Mouse (Mus musculus): ENCODE measurements at regions not wholly inside any gene's neighbourhood (a gene's known extent, or its start where the extent isn't known, plus 50 kb on each side); places are given as distances from the start of the nearest gene placed in this dataset.

- DNase-seq (ENCODE audit: low spot score), result no peak
- 91% methylated on average over 10 of the region's 10 CpGs for WGBS
- no peak for ATAC-seq
- Histone ChIP-seq H3K36me3 (ENCODE audit: control insufficient read depth, insufficient read depth, low read length) (no peaks in the 10 kb centered on the region), H3K4me2 (ENCODE audit: low read length) (no peak overlapping the region), H3K4me3 (ENCODE audit: low read depth, low read length) (no peak overlapping the region), H3K4me1 (ENCODE audit: control insufficient read depth, insufficient read depth, low read length) (peaks cover 7% of the 10 kb centered on the region), H3K27ac (ENCODE audit: low read depth, low read length) (no peak overlapping the region), H3K27me3 (replicated peaks; ENCODE audit: control insufficient read depth, insufficient read depth, low read length) (no peaks in the 10 kb centered on the region), H3K9ac (ENCODE audit: low read length) (no peak overlapping the region), H3K9me3 (replicated peaks; ENCODE audit: control insufficient read depth, low read length) (no peaks in the 10 kb centered on the region)
Observed at GRCm38 (mm10) chr8:125345571-125345970, 224.0 kb downstream of the Sipa1l2 start.

- no peak overlapping the region for H3K27ac ChIP-seq (ENCODE audit: low read depth, low read length)
- no peaks in the 10 kb centered on the region for H3K4me1 ChIP-seq (ENCODE audit: control insufficient read depth, insufficient read depth, low read length)
- DNase-seq (ENCODE audit: low spot score) (no peak), ATAC-seq (no peak)
- no peak overlapping the region for H3K4me2 ChIP-seq (ENCODE audit: low read length)
- no peaks in the 10 kb centered on the region for H3K9me3 ChIP-seq (replicated peaks; ENCODE audit: control insufficient read depth, low read length)
- no peak overlapping the region for H3K9ac ChIP-seq (ENCODE audit: low read length)
- WGBS, result 68% methylated on average over 9 of the region's 9 CpGs
- H3K36me3 ChIP-seq (ENCODE audit: control insufficient read depth, insufficient read depth, low read length), result no peaks in the 10 kb centered on the region
- no peaks in the 10 kb centered on the region for H3K27me3 ChIP-seq (replicated peaks; ENCODE audit: control insufficient read depth, insufficient read depth, low read length)
- no peak overlapping the region for H3K4me3 ChIP-seq (ENCODE audit: low read depth, low read length)
Observed at GRCm38 (mm10) chr8:125343867-125344266, 225.7 kb downstream of the Sipa1l2 start.

GRCm38 (mm10) chr8:125342521-125342920 is 227.1 kb downstream of the Sipa1l2 start:
- Histone ChIP-seq H3K27ac (ENCODE audit: low read depth, low read length) (no peak overlapping the region), H3K4me1 (ENCODE audit: control insufficient read depth, insufficient read depth, low read length) (no peaks in the 10 kb centered on the region), H3K9me3 (replicated peaks; ENCODE audit: control insufficient read depth, low read length) (no peaks in the 10 kb centered on the region), H3K4me2 (ENCODE audit: low read length) (no peak overlapping the region), H3K27me3 (replicated peaks; ENCODE audit: control insufficient read depth, insufficient read depth, low read length) (no peaks in the 10 kb centered on the region), H3K36me3 (ENCODE audit: control insufficient read depth, insufficient read depth, low read length) (no peaks in the 10 kb centered on the region), H3K9ac (ENCODE audit: low read length) (no peak overlapping the region), H3K4me3 (ENCODE audit: low read depth, low read length) (no peak overlapping the region)
- DNase-seq (ENCODE audit: low spot score) (no peak), ATAC-seq (no peak)
- 77% methylated on average over 9 of the region's 9 CpGs for WGBS

- peaks cover 2% of the 10 kb centered on the region; the same call in 1 of the 2 replicates for H3K4me1 ChIP-seq (ENCODE audit: control insufficient read depth, insufficient read depth, low read length)
- no peaks in the 10 kb centered on the region for H3K27me3 ChIP-seq (replicated peaks; ENCODE audit: control insufficient read depth, insufficient read depth, low read length)
Observed at GRCm38 (mm10) chr8:125341606-125342005, 228.0 kb downstream of the Sipa1l2 start.

GRCm38 (mm10) chr8:125338222-125338621 is 231.4 kb downstream of the Sipa1l2 start:
- Histone ChIP-seq H3K4me2 (ENCODE audit: low read length) (no peak overlapping the region), H3K36me3 (ENCODE audit: control insufficient read depth, insufficient read depth, low read length) (no peaks in the 10 kb centered on the region), H3K27ac (ENCODE audit: low read depth, low read length) (no peak overlapping the region), H3K4me1 (ENCODE audit: control insufficient read depth, insufficient read depth, low read length) (peaks cover 14% of the 10 kb centered on the region), H3K27me3 (replicated peaks; ENCODE audit: control insufficient read depth, insufficient read depth, low read length) (no peaks in the 10 kb centered on the region), H3K9me3 (replicated peaks; ENCODE audit: control insufficient read depth, low read length) (no peaks in the 10 kb centered on the region), H3K9ac (ENCODE audit: low read length) (no peak overlapping the region), H3K4me3 (ENCODE audit: low read depth, low read length) (no peak overlapping the region)
- no peak for DNase-seq (ENCODE audit: low spot score)
- WGBS, result 48% methylated on average over 6 of the region's 6 CpGs
- ATAC-seq, result no peak

More at GRCm38 (mm10) chr8:125341606-125342005, 228.0 kb downstream of the Sipa1l2 start:
- ATAC-seq (no peak), DNase-seq (ENCODE audit: low spot score) (no peak)
- Histone ChIP-seq H3K4me3 (ENCODE audit: low read depth, low read length) (no peak overlapping the region), H3K4me2 (ENCODE audit: low read length) (no peak overlapping the region), H3K27ac (ENCODE audit: low read depth, low read length) (no peak overlapping the region), H3K9me3 (replicated peaks; ENCODE audit: control insufficient read depth, low read length) (no peaks in the 10 kb centered on the region), H3K36me3 (ENCODE audit: control insufficient read depth, insufficient read depth, low read length) (no peaks in the 10 kb centered on the region), H3K9ac (ENCODE audit: low read length) (no peak overlapping the region)
- 84% methylated on average over 4 of the region's 4 CpGs for WGBS

GRCm38 (mm10) chr8:125337444-125338077 is 232.0 kb downstream of the Sipa1l2 start:
- H3K36me3 ChIP-seq (ENCODE audit: control insufficient read depth, insufficient read depth, low read length), result no peaks in the 10 kb centered on the region

GRCm38 (mm10) chr8:125336799-125337198 is 232.8 kb downstream of the Sipa1l2 start:
- H3K27ac ChIP-seq (ENCODE audit: low read depth, low read length), result no peak overlapping the region
- H3K4me1 ChIP-seq (ENCODE audit: control insufficient read depth, insufficient read depth, low read length), result peaks cover 14% of the 10 kb centered on the region
- H3K4me2 ChIP-seq (ENCODE audit: low read length), result no peak overlapping the region
- H3K36me3 ChIP-seq (ENCODE audit: control insufficient read depth, insufficient read depth, low read length), result no peaks in the 10 kb centered on the region
- no peak for DNase-seq (ENCODE audit: low spot score)
- no peak overlapping the region for H3K9ac ChIP-seq (ENCODE audit: low read length)
- H3K4me3 ChIP-seq (ENCODE audit: low read depth, low read length), result no peak overlapping the region
- WGBS, result 29% methylated on average over 3 of the region's 3 CpGs
- no peak for ATAC-seq
- H3K9me3 ChIP-seq (replicated peaks; ENCODE audit: control insufficient read depth, low read length), result no peaks in the 10 kb centered on the region
- H3K27me3 ChIP-seq (replicated peaks; ENCODE audit: control insufficient read depth, insufficient read depth, low read length), result no peaks in the 10 kb centered on the region

More at GRCm38 (mm10) chr8:125337444-125338077, 232.0 kb downstream of the Sipa1l2 start:
- Histone ChIP-seq H3K9me3 (replicated peaks; ENCODE audit: control insufficient read depth, low read length) (no peaks in the 10 kb centered on the region), H3K27me3 (replicated peaks; ENCODE audit: control insufficient read depth, insufficient read depth, low read length) (no peaks in the 10 kb centered on the region), H3K27ac (ENCODE audit: low read depth, low read length) (no peak overlapping the region), H3K4me1 (ENCODE audit: control insufficient read depth, insufficient read depth, low read length) (peaks cover 14% of the 10 kb centered on the region), H3K9ac (ENCODE audit: low read length) (no peak overlapping the region), H3K4me3 (ENCODE audit: low read depth, low read length) (no peak overlapping the region), H3K4me2 (ENCODE audit: low read length) (no peak overlapping the region)
- no peak for ATAC-seq
- no peak for DNase-seq (ENCODE audit: low spot score)
- WGBS, result 85% methylated on average over 18 of the region's 18 CpGs

- Histone ChIP-seq H3K9ac (ENCODE audit: low read length) (0 out of 2 replicates have a peak overlapping the region, but pooled peaks have one; percentile 32), H3K4me2 (ENCODE audit: low read length) (peak overlapping the region; percentile 18; the same call in 1 of the 2 replicates), H3K27ac (ENCODE audit: low read depth, low read length) (no peak overlapping the region), H3K9me3 (replicated peaks; ENCODE audit: control insufficient read depth, low read length) (no peaks in the 10 kb centered on the region), H3K4me3 (ENCODE audit: low read depth, low read length) (no peak overlapping the region), H3K27me3 (replicated peaks; ENCODE audit: control insufficient read depth, insufficient read depth, low read length) (no peaks in the 10 kb centered on the region), H3K36me3 (ENCODE audit: control insufficient read depth, insufficient read depth, low read length) (no peaks in the 10 kb centered on the region), H3K4me1 (ENCODE audit: control insufficient read depth, insufficient read depth, low read length) (peaks cover 14% of the 10 kb centered on the region)
- DNase-seq (ENCODE audit: low spot score) (peak; percentile 62), ATAC-seq (peak; percentile 50)
- 32% methylated on average over 28 of the region's 28 CpGs for WGBS
Observed at GRCm38 (mm10) chr8:125335575-125336370, 233.8 kb downstream of the Sipa1l2 start.

GRCm38 (mm10) chr8:125335171-125335570 is 234.4 kb downstream of the Sipa1l2 start:
- 42% methylated on average over 6 of the region's 6 CpGs for WGBS
- no peak overlapping the region for H3K4me3 ChIP-seq (ENCODE audit: low read depth, low read length)
- no peaks in the 10 kb centered on the region for H3K27me3 ChIP-seq (replicated peaks; ENCODE audit: control insufficient read depth, insufficient read depth, low read length)
- no peaks in the 10 kb centered on the region for H3K9me3 ChIP-seq (replicated peaks; ENCODE audit: control insufficient read depth, low read length)
- no peak overlapping the region for H3K9ac ChIP-seq (ENCODE audit: low read length)
- DNase-seq (ENCODE audit: low spot score) (no peak), ATAC-seq (no peak)
- H3K4me1 ChIP-seq (ENCODE audit: control insufficient read depth, insufficient read depth, low read length), result peaks cover 14% of the 10 kb centered on the region
- H3K36me3 ChIP-seq (ENCODE audit: control insufficient read depth, insufficient read depth, low read length), result no peaks in the 10 kb centered on the region
- no peak overlapping the region for H3K27ac ChIP-seq (ENCODE audit: low read depth, low read length)
- no peak overlapping the region for H3K4me2 ChIP-seq (ENCODE audit: low read length)
